Mouse (Mus musculus): ENCODE data around the gene Cd164. TPM values are rescaled to one million over a fixed set of nuclear protein-coding genes. Genes with fewer than 3 reads are reported as not detected.

Gene Cd164
- polyA plus RNA-seq, 1 experiment from 2014 or later, result 156 TPM

DNA sequence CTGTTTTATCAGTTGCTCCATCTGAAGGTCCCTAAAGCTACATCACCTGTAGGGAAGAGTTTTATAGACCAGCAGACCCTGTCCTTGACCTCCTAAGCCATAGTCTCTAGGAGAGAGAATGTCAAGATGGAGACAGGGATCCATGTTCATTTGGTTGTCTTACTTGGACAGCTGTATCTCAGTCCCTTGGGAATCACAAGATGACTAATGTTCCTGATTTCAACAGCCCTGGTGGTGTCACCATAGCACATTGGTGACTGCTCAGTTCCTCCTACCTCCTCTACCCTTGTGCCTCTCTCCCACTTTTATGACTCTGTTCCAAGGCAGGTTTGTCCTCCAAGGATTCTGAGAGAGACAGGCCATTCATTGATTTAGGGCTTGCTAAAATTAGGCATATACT is 4.3 kb upstream of the Cd164 start:
- Histone ChIP-seq H3K27me3 (ENCODE audit: insufficient read depth, poor library complexity, severe bottlenecking) (no peaks in the 10 kb centered on the region), H3K36me3 (no peaks in the 10 kb centered on the region), H3K4me3 (no peak overlapping the region), H3K9me3 (no peaks in the 10 kb centered on the region), H3K27ac (no peak overlapping the region), H3K4me1 (no peaks in the 10 kb centered on the region)
- DNase-seq (ENCODE audit: low spot score), result no peak

- Histone ChIP-seq H3K4me1 (peaks cover 8% of the 10 kb centered on the region), H3K9me3 (no peaks in the 10 kb centered on the region), H3K27me3 (ENCODE audit: insufficient read depth, poor library complexity, severe bottlenecking) (no peaks in the 10 kb centered on the region), H3K27ac (peak overlapping the region; percentile 100), H3K36me3 (0 out of 2 replicates have a peak, but pooled peaks cover under 1% of the 10 kb centered on the region), H3K4me3 (peak overlapping the region; percentile 92)
- WGBS, result under 1% methylated on average over 23 of the region's 23 CpGs
- peak; percentile 89 for DNase-seq (ENCODE audit: low spot score)
Observed at GRCm38 (mm10) chr10:41518508-41518980, 670 bp upstream of the Cd164 start.

DNA sequence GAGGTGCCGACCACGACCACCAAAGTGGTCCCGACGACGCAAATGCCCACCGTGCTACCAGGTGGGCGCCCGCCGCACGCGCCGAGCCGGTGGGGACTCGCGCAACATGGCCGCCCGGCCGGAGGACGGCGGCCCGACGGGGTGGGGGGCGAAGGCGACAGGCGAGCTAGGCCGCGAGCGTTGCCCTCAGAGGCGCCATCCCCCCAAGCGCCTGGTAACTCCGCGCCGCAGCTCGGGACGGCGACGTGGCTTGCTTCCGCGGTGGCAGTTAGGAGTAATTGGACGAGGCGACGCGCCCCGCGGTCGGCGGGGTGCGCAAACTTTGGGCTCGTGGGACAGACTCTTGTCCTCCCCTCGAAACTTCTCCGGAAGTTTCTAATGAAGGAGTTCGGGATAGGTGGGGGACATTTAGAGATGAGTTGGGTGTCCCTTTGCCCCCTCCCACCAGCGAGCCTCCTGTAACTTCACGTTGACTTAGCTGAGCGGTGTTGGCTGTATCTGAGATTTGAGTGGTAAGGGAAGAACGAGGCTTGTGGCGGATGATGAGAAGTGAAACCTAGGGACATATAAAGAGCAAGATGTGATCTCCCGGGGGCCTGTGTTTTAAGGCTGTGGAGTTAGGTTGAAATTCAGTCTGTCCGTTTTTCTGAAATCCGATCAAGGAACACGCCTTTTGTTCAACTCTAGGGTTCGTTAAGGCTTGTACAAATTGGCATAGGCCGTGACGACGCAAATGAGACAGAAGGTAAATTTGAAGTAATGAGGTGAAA is 611 bp downstream of the Cd164 start:
- Histone ChIP-seq H3K4me1 (peaks cover 8% of the 10 kb centered on the region), H3K27ac (peak overlapping the region; percentile 100), H3K36me3 (peaks cover 14% of the 10 kb centered on the region), H3K4me3 (peak overlapping the region; percentile 92), H3K27me3 (ENCODE audit: insufficient read depth, poor library complexity, severe bottlenecking) (no peaks in the 10 kb centered on the region), H3K9me3 (no peaks in the 10 kb centered on the region)
- DNase-seq (ENCODE audit: low spot score), result peak; percentile 87
- under 1% methylated on average over 65 of the region's 65 CpGs for WGBS

DNA sequence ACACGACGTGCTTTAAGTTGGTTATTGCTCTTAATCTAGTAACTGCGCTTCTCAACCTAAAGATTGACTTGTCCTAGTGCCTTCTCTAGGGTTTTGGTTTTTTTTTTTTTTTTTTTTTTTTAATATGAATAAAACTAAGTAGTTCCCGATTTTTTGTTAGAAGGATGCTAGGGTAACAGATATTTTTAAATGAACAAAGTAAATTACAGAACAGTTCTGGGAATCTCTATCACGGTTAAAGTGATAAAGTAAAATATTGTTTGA is 1.1 kb downstream of the Cd164 start:
- no peak for DNase-seq (ENCODE audit: low spot score)
- Histone ChIP-seq H3K4me3 (peak overlapping the region; percentile 92), H3K9me3 (no peaks in the 10 kb centered on the region), H3K27me3 (ENCODE audit: insufficient read depth, poor library complexity, severe bottlenecking) (no peaks in the 10 kb centered on the region), H3K36me3 (peaks cover 18% of the 10 kb centered on the region), H3K4me1 (peaks cover 8% of the 10 kb centered on the region), H3K27ac (peak overlapping the region; percentile 100)
- 5% methylated on average over 5 of the region's 5 CpGs for WGBS

DNA sequence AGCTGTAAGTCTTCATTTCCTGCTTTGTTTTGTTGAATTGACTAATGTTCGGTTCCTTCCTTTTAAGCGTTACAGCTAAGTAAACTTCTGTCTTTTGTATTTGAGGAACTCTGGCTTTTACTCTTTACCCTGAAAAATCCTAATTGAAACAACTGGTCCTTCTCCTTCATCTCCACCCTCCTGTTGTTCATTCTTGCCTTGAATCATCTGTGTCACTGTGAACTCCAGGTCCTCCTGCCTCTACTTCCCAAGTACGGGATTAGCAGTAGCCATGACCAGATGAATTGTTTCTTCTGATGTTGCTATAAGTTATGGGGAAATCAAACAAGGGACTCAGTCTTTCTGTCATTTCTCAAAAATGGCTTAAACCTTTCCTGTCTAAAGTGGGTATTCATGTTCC is 4.2 kb downstream of the Cd164 start:
- Histone ChIP-seq H3K9me3 (no peaks in the 10 kb centered on the region), H3K4me3 (no peak overlapping the region), H3K4me1 (peaks cover 8% of the 10 kb centered on the region), H3K36me3 (peaks cover 41% of the 10 kb centered on the region), H3K27me3 (ENCODE audit: insufficient read depth, poor library complexity, severe bottlenecking) (no peaks in the 10 kb centered on the region), H3K27ac (no peak overlapping the region)
- 92% methylated on average over 3 of the region's 3 CpGs for WGBS
- DNase-seq (ENCODE audit: low spot score), result no peak

GRCm38 (mm10) chr10:41525696-41526095 is 6.5 kb downstream of the Cd164 start:
- 94% methylated on average over 1 of the region's 1 CpGs for WGBS
- H3K4me3 ChIP-seq, result no peak overlapping the region
- no peak for DNase-seq (ENCODE audit: low spot score)
- peaks cover 8% of the 10 kb centered on the region for H3K4me1 ChIP-seq
- peaks cover 63% of the 10 kb centered on the region for H3K36me3 ChIP-seq
- H3K9me3 ChIP-seq, result no peaks in the 10 kb centered on the region
- H3K27ac ChIP-seq, result no peak overlapping the region
- H3K27me3 ChIP-seq (ENCODE audit: insufficient read depth, poor library complexity, severe bottlenecking), result no peaks in the 10 kb centered on the region

- no peaks in the 10 kb centered on the region for H3K4me1 ChIP-seq
- 87% methylated on average over 5 of the region's 5 CpGs for WGBS
- H3K36me3 ChIP-seq, result peaks cover 87% of the 10 kb centered on the region
Observed at GRCm38 (mm10) chr10:41529972-41530371, 10.8 kb downstream of the Cd164 start.

GRCm38 (mm10) chr10:41535991-41536390 is 16.8 kb downstream of the Cd164 start:
- H3K4me1 ChIP-seq, result no peaks in the 10 kb centered on the region
- H3K27me3 ChIP-seq (ENCODE audit: insufficient read depth, poor library complexity, severe bottlenecking), result no peaks in the 10 kb centered on the region
- H3K27ac ChIP-seq, result no peak overlapping the region
- H3K9me3 ChIP-seq, result no peaks in the 10 kb centered on the region
- DNase-seq (ENCODE audit: low spot score), result peak; percentile 58
- WGBS, result 92% methylated on average over 2 of the region's 2 CpGs
- peaks cover 71% of the 10 kb centered on the region for H3K36me3 ChIP-seq
- H3K4me3 ChIP-seq, result no peak overlapping the region

More at GRCm38 (mm10) chr10:41529972-41530371, 10.8 kb downstream of the Cd164 start:
- H3K4me3 ChIP-seq, result no peak overlapping the region
- H3K9me3 ChIP-seq, result no peaks in the 10 kb centered on the region
- H3K27me3 ChIP-seq (ENCODE audit: insufficient read depth, poor library complexity, severe bottlenecking), result no peaks in the 10 kb centered on the region
- no peak overlapping the region for H3K27ac ChIP-seq
- DNase-seq (ENCODE audit: low spot score), result no peak

DNA sequence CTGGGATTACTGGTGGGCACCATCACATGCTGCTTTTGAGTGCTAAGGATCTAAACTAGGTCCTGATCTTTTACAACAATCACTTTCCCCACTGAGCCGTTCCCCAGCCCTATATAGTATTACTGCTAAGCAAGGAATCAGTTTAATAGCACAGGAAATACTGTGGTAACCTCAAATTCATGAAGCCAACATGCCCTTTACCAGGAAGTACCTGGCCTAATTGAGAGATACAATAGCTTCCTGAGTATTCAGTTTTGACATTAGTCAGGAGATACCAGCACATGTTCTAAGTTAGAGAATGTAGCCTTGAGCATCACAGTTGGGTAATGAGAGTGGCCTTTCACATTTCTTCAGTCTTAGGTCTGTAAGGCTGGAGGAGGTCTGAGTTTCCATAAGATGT is 17.5 kb downstream of the Cd164 start:
- H3K36me3 ChIP-seq, result peaks cover 65% of the 10 kb centered on the region
- no peaks in the 10 kb centered on the region for H3K9me3 ChIP-seq
- no peaks in the 10 kb centered on the region for H3K4me1 ChIP-seq
- 88% methylated on average over 1 of the region's 1 CpGs for WGBS
- H3K4me3 ChIP-seq, result no peak overlapping the region
- H3K27me3 ChIP-seq (ENCODE audit: insufficient read depth, poor library complexity, severe bottlenecking), result no peaks in the 10 kb centered on the region
- no peak overlapping the region for H3K27ac ChIP-seq
- DNase-seq (ENCODE audit: low spot score), result peak; percentile 61

GRCm38 (mm10) chr10:41537226-41537982 is 18.2 kb downstream of the Cd164 start:
- Histone ChIP-seq H3K27ac (no peak overlapping the region), H3K4me1 (no peaks in the 10 kb centered on the region), H3K9me3 (no peaks in the 10 kb centered on the region), H3K36me3 (peaks cover 60% of the 10 kb centered on the region), H3K4me3 (no peak overlapping the region), H3K27me3 (ENCODE audit: insufficient read depth, poor library complexity, severe bottlenecking) (no peaks in the 10 kb centered on the region)
- 90% methylated on average over 4 of the region's 4 CpGs for WGBS
- DNase-seq (ENCODE audit: low spot score), result peak; percentile 72

DNA sequence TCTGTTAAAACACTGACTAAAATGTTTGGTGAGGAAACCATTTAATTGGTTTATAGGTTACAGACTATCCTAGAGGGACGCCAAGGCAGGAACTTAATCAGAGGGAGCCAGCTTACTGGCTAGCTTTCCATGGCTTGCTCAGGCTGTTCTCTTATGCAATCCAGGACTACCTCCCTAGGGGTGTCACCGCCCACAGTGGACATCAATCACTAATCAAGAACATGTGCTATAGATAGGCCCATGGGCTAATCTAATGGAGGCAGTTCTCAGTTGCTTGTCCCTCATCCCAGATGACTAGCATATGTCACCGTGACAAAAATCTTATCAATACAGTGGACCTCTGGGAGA is 18.7 kb downstream of the Cd164 start:
- H3K36me3 ChIP-seq, result peaks cover 54% of the 10 kb centered on the region
- DNase-seq (ENCODE audit: low spot score), result no peak
- H3K9me3 ChIP-seq, result no peaks in the 10 kb centered on the region
- H3K4me3 ChIP-seq, result no peak overlapping the region
- no peaks in the 10 kb centered on the region for H3K27me3 ChIP-seq (ENCODE audit: insufficient read depth, poor library complexity, severe bottlenecking)
- 90% methylated on average over 3 of the region's 3 CpGs for WGBS
- no peak overlapping the region for H3K27ac ChIP-seq
- H3K4me1 ChIP-seq, result no peaks in the 10 kb centered on the region

GRCm38 (mm10) chr10:41538986-41539385 is 19.8 kb downstream of the Cd164 start:
- Histone ChIP-seq H3K36me3 (peaks cover 44% of the 10 kb centered on the region), H3K27me3 (ENCODE audit: insufficient read depth, poor library complexity, severe bottlenecking) (no peaks in the 10 kb centered on the region), H3K4me1 (peaks cover under 1% of the 10 kb centered on the region; the same call in 1 of the 2 replicates), H3K27ac (no peak overlapping the region), H3K9me3 (no peaks in the 10 kb centered on the region), H3K4me3 (no peak overlapping the region)
- DNase-seq (ENCODE audit: low spot score), result peak; percentile 54
- 88% methylated on average over 4 of the region's 4 CpGs for WGBS

GRCm38 (mm10) chr10:41542057-41542456 is 22.8 kb downstream of the Cd164 start:
- 90% methylated on average over 6 of the region's 6 CpGs for WGBS
- H3K36me3 ChIP-seq, result peaks cover 19% of the 10 kb centered on the region
- no peak overlapping the region for H3K27ac ChIP-seq
- no peaks in the 10 kb centered on the region for H3K27me3 ChIP-seq (ENCODE audit: insufficient read depth, poor library complexity, severe bottlenecking)
- peaks cover 13% of the 10 kb centered on the region for H3K4me1 ChIP-seq
- H3K9me3 ChIP-seq, result no peaks in the 10 kb centered on the region
- DNase-seq (ENCODE audit: low spot score), result no peak
- no peak overlapping the region for H3K4me3 ChIP-seq
